Mouse (Mus musculus): ENCODE results near the gene Olfr56. TPM values are rescaled to one million over a fixed set of nuclear protein-coding genes. Genes with fewer than 3 reads are reported as not detected.

The Olfr56 gene
- polyA plus RNA-seq, 1 experiment, result not detected

- TF ChIP-seq CTCF (IDR thresholded peaks at IDR 0.05; ENCODE audit: insufficient read depth, low read depth, low read length), result no peak
- TF ChIP-seq POLR2A (IDR thresholded peaks at IDR 0.05; ENCODE audit: insufficient read depth, low read depth, low read length), result no peak
- Histone ChIP-seq H3K4me1 (ENCODE audit: control insufficient read depth, insufficient read depth, low read length) (peaks cover 5% of the 10 kb centered on the region), H3K27ac (ENCODE audit: insufficient read depth, low read depth, low read length) (no peak overlapping the region), H3K4me3 (ENCODE audit: insufficient read depth, low read depth, low read length) (no peak overlapping the region)
- WGBS, result 94% methylated on average over 1 of the region's 1 CpGs
These were observed 113.4 kb downstream of the Olfr56 start for GRCm38 (mm10) chr11:49092053-49092586.

GRCm38 (mm10) chr11:49092786-49093185, 114.1 kb downstream of the Olfr56 start:
- no peak for TF ChIP-seq POLR2A (IDR thresholded peaks at IDR 0.05; ENCODE audit: insufficient read depth, low read depth, low read length)
- TF ChIP-seq CTCF (IDR thresholded peaks at IDR 0.05; ENCODE audit: insufficient read depth, low read depth, low read length), result no peak
- no peak overlapping the region for H3K4me3 ChIP-seq (ENCODE audit: insufficient read depth, low read depth, low read length)
- WGBS, result 90% methylated on average over 2 of the region's 2 CpGs

GRCm38 (mm10) chr11:49093861-49094660, 115.4 kb downstream of the Olfr56 start:
- TF ChIP-seq POLR2A (IDR thresholded peaks at IDR 0.05; ENCODE audit: insufficient read depth, low read depth, low read length) (no peak), CTCF (IDR thresholded peaks at IDR 0.05; ENCODE audit: insufficient read depth, low read depth, low read length) (no peak)
- no peak overlapping the region for H3K4me3 ChIP-seq (ENCODE audit: insufficient read depth, low read depth, low read length)
- WGBS, result 92% methylated on average over 6 of the region's 6 CpGs
- H3K27ac ChIP-seq (ENCODE audit: insufficient read depth, low read depth, low read length), result no peak overlapping the region
- no peaks in the 10 kb centered on the region for H3K4me1 ChIP-seq (ENCODE audit: control insufficient read depth, insufficient read depth, low read length)

More at GRCm38 (mm10) chr11:49092786-49093185, 114.1 kb downstream of the Olfr56 start:
- Histone ChIP-seq H3K4me1 (ENCODE audit: control insufficient read depth, insufficient read depth, low read length) (peaks cover 5% of the 10 kb centered on the region), H3K27ac (ENCODE audit: insufficient read depth, low read depth, low read length) (no peak overlapping the region)

GRCm38 (mm10) chr11:49095367-49095766, 116.7 kb downstream of the Olfr56 start:
- TF ChIP-seq POLR2A (IDR thresholded peaks at IDR 0.05; ENCODE audit: insufficient read depth, low read depth, low read length), result no peak
- no peak for TF ChIP-seq CTCF (IDR thresholded peaks at IDR 0.05; ENCODE audit: insufficient read depth, low read depth, low read length)
- Histone ChIP-seq H3K4me1 (ENCODE audit: control insufficient read depth, insufficient read depth, low read length) (no peaks in the 10 kb centered on the region), H3K27ac (ENCODE audit: insufficient read depth, low read depth, low read length) (no peak overlapping the region), H3K4me3 (ENCODE audit: insufficient read depth, low read depth, low read length) (no peak overlapping the region)
- 65% methylated on average over 4 of the region's 4 CpGs for WGBS

- WGBS, result 87% methylated on average over 3 of the region's 3 CpGs
- no peaks in the 10 kb centered on the region for H3K4me1 ChIP-seq (ENCODE audit: control insufficient read depth, insufficient read depth, low read length)
- H3K4me3 ChIP-seq (ENCODE audit: insufficient read depth, low read depth, low read length), result no peak overlapping the region
- TF ChIP-seq CTCF (IDR thresholded peaks at IDR 0.05; ENCODE audit: insufficient read depth, low read depth, low read length) (no peak), POLR2A (IDR thresholded peaks at IDR 0.05; ENCODE audit: insufficient read depth, low read depth, low read length) (no peak)
- no peak overlapping the region for H3K27ac ChIP-seq (ENCODE audit: insufficient read depth, low read depth, low read length)
These were observed 121.7 kb downstream of the Olfr56 start for GRCm38 (mm10) chr11:49100409-49100808.

- 71% methylated on average over 5 of the region's 5 CpGs for WGBS
- TF ChIP-seq POLR2A (IDR thresholded peaks at IDR 0.05; ENCODE audit: insufficient read depth, low read depth, low read length) (no peak), CTCF (IDR thresholded peaks at IDR 0.05; ENCODE audit: insufficient read depth, low read depth, low read length) (no peak)
- no peak overlapping the region for H3K4me3 ChIP-seq (ENCODE audit: insufficient read depth, low read depth, low read length)
- no peaks in the 10 kb centered on the region for H3K4me1 ChIP-seq (ENCODE audit: control insufficient read depth, insufficient read depth, low read length)
- no peak overlapping the region for H3K27ac ChIP-seq (ENCODE audit: insufficient read depth, low read depth, low read length)
These were observed 122.8 kb downstream of the Olfr56 start for GRCm38 (mm10) chr11:49101500-49101899.

GRCm38 (mm10) chr11:49103047-49103693, 124.5 kb downstream of the Olfr56 start:
- Histone ChIP-seq H3K4me3 (ENCODE audit: insufficient read depth, low read depth, low read length) (no peak overlapping the region), H3K27ac (ENCODE audit: insufficient read depth, low read depth, low read length) (no peak overlapping the region), H3K4me1 (ENCODE audit: control insufficient read depth, insufficient read depth, low read length) (no peaks in the 10 kb centered on the region)
- TF ChIP-seq POLR2A (IDR thresholded peaks at IDR 0.05; ENCODE audit: insufficient read depth, low read depth, low read length), result no peak
- no peak; the same call in 1 of the 2 replicates for TF ChIP-seq CTCF (IDR thresholded peaks at IDR 0.05; ENCODE audit: insufficient read depth, low read depth, low read length)
- WGBS, result 16% methylated on average over 8 of the region's 8 CpGs

GRCm38 (mm10) chr11:49105752-49106151, 127.1 kb downstream of the Olfr56 start:
- Histone ChIP-seq H3K4me3 (ENCODE audit: insufficient read depth, low read depth, low read length) (no peak overlapping the region), H3K27ac (ENCODE audit: insufficient read depth, low read depth, low read length) (no peak overlapping the region), H3K4me1 (ENCODE audit: control insufficient read depth, insufficient read depth, low read length) (no peaks in the 10 kb centered on the region)
- WGBS, result 86% methylated on average over 1 of the region's 1 CpGs
- no peak for TF ChIP-seq POLR2A (IDR thresholded peaks at IDR 0.05; ENCODE audit: insufficient read depth, low read depth, low read length)
- TF ChIP-seq CTCF (IDR thresholded peaks at IDR 0.05; ENCODE audit: insufficient read depth, low read depth, low read length), result no peak
